Mouse (Mus musculus) central nervous system, embryonic 18 days (tissue): ENCODE measurements around the gene Tmod3. TPM values are rescaled to one million over a fixed set of nuclear protein-coding genes. Genes with fewer than 3 reads are reported as not detected.

ENCODE experiments used
- polyA plus RNA-seq: library from polyadenylated mRNA; depleted of rRNA; stranded (reverse); fragments of >200 nt; gene quantifications from 2 replicates; pipeline ENCODE4 v1.2.3, GENCODE M21; 2012; rRNA removed

Tmod3 gene
- polyA plus RNA-seq = 72.1 and 76.0 TPM in 2 replicates

GRCm38 (mm10) chr9:75559512-75560012 lies at the start of gene Tmod3:
Gene Tmod3, minus strand, starts transcription at chr9:75559657.

Other genes starting within 250 kb of the Tmod3 start
- gene Bcl2l10, start 211.9 kb downstream of the Tmod3 start, polyA plus RNA-seq = 0.04 TPM in 1 of 2 replicates, not detected in the other
- gene Mapk6, start 149.7 kb downstream of the Tmod3 start, polyA plus RNA-seq = 62.7 and 62.8 TPM in 2 replicates
- gene Leo1, start 118.1 kb downstream of the Tmod3 start, polyA plus RNA-seq = 17.1 and 17.8 TPM in 2 replicates
- gene Tmod2, start 51.7 kb upstream of the Tmod3 start, polyA plus RNA-seq = 93.5 and 98.1 TPM in 2 replicates
- 31.3 and 35.1 TPM in 2 replicates for gene Lysmd2, start 66.1 kb upstream of the Tmod3 start, polyA plus RNA-seq
- 98.7 and 103 TPM in 2 replicates for gene Scg3, start 124.4 kb upstream of the Tmod3 start, polyA plus RNA-seq
- gene Bmp5, start 215.7 kb upstream of the Tmod3 start, polyA plus RNA-seq = 1.7 and 1.9 TPM in 2 replicates